Mouse (Mus musculus): Measurements from ENCODE around the gene Kcnk18.

- no peak for TF ChIP-seq POLR2A (IDR thresholded peaks at IDR 0.05; ENCODE audit: low read depth, low read length)
- no peak for TF ChIP-seq CTCF (IDR thresholded peaks at IDR 0.05; ENCODE audit: borderline replicate concordance, insufficient read depth, low read length)
Measured at GRCm38 (mm10) chr19:59232786-59233185, 13.8 kb downstream of the Kcnk18 start.
